In the genomic region with DNA sequence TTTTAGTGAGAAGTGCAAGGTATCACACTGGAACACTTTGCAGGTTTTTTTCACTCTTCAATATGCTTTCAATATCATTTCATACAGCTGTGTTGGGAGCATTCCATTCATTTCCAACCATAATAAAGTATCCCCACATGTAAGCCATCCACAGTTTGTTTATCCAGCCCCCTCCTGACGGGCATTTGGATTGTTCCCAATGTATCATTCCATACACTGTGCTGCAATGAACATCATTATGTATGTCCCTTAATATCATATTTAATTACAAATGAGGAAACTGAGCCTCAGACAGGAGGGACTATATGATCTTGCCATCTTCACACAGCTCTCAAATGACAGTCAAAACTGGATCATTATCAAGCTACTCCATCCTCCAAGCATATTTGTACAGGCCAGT, we compare ENCODE assay signal across 26 mouse cellular contexts. TPM values are rescaled to one million over a fixed set of nuclear protein-coding genes. Genes with fewer than 3 reads are reported as not detected.
"Had no signal": no experiment of that assay in that cellular context is flagged by ENCODE, and none has a peak within 500 bp of the region (broad histone marks: within the 10 kb centered on the region; RNA-seq: fewer than 3 reads in every experiment).

No protein-coding gene starts in this region.

- H3K36me3 ChIP-seq: liver, embryonic 15.5 days; lung, embryonic 15.5 days; midbrain, embryonic 13.5 days; midbrain, embryonic 15.5 days; neural tube, embryonic 13.5 days had no signal

- H3K27me3 ChIP-seq: liver, embryonic 15.5 days; lung, embryonic 15.5 days; midbrain, embryonic 13.5 days; midbrain, embryonic 15.5 days; neural tube, embryonic 13.5 days had no signal

- H3K4me1 ChIP-seq: liver, embryonic 15.5 days; lung, embryonic 15.5 days; megakaryocyte, embryonic 14.5 days; midbrain, embryonic 13.5 days; midbrain, embryonic 15.5 days; neural tube, embryonic 13.5 days had no signal

- H3K4me2 ChIP-seq: liver, embryonic 15.5 days; lung, embryonic 15.5 days; midbrain, embryonic 11.5 days; midbrain, embryonic 13.5 days; midbrain, embryonic 15.5 days; neural tube, embryonic 13.5 days had no signal

- H3K9ac ChIP-seq: liver, embryonic 15.5 days; liver, postnatal 0 days; lung, embryonic 15.5 days; midbrain, embryonic 13.5 days; midbrain, embryonic 15.5 days; neural tube, embryonic 13.5 days had no signal

- ATAC-seq: liver, postnatal 0 days; lung, postnatal 0 days; midbrain, embryonic 13.5 days; midbrain, embryonic 15.5 days had no signal

- H3K4me3 ChIP-seq: liver, embryonic 15.5 days; lung, embryonic 15.5 days; megakaryocyte, embryonic 14.5 days; midbrain, embryonic 13.5 days; midbrain, embryonic 15.5 days; neural tube, embryonic 13.5 days had no signal

- H3K9me3 ChIP-seq: liver, embryonic 15.5 days; lung, embryonic 15.5 days; megakaryocyte, embryonic 14.5 days; midbrain, embryonic 13.5 days; midbrain, embryonic 15.5 days; neural tube, embryonic 13.5 days had no signal

- DNase-seq: liver, postnatal 0 days; lung, adult 2 months; lung, postnatal 14 days; lung, postnatal 36 days; retina, postnatal 1 day; right cerebral cortex, adult 18-20 months; right cerebral cortex, postnatal 25 days; right cerebral cortex, postnatal 4 days; spleen, adult 18-20 months; thymus, adult 18-20 months; thymus, postnatal 14 days; thymus, postnatal 36 days had no signal

- H3K27ac ChIP-seq: liver, embryonic 15.5 days; lung, embryonic 15.5 days; macrophage; midbrain, embryonic 13.5 days; midbrain, embryonic 15.5 days; neural tube, embryonic 13.5 days had no signal

RNA-seq across cellular contexts. Expression of gene Ankrd34c, which starts 49.1 kb away (rescaled TPM):
- polyA plus RNA-seq: liver, embryonic 15.5 days; liver, postnatal 0 days; lung, adult 2 months; lung, embryonic 15.5 days; lung, postnatal 0 days; macrophage; neural tube, embryonic 11.5 days; small intestine, adult 2 months; stomach, embryonic 14.5 days; stomach, embryonic 16.5 days; thymus, postnatal 0 days had no signal
